Mouse (Mus musculus): Measurements from ENCODE around the gene Unk.

DNA sequence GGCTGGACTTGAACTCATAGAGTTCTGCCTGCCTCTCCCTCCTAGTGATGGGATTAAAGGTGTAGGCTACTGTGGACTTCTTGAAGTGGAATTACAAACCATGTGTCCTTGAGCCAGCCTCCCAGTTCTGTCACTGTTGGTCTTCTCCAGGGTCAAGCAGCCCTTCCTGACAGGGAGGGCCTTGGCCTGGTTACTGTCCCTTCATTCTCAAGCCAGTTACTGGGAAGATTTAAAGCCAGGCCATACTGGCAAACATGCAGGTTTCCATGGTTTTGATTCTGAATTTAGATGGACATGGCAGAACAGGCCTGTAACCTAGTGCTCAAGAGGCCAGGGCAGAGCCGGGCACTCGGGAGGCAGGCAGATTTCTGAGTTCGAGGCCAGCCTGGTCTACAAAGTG, 34.9 kb upstream of the Unk start:
- no peak for TF ChIP-seq CTCF (IDR thresholded peaks at IDR 0.05; ENCODE audit: low read depth)
- TF ChIP-seq EP300 (optimal IDR thresholded peaks at IDR 0.05), result no peak

Data from stomach, postnatal 0 days (tissue).